Mouse (Mus musculus) CH12.LX (cell line): ENCODE measurements around the gene Ncoa4.

ENCODE experiments used
- CTCF ChIP-seq, 2 experiments: IDR thresholded peaks in 1 of 2; conservative IDR thresholded peaks in 1 of 2; 2 replicates each; pipeline ENCODE4 v1.5.1; 2011 to 2012; ENCODE audit warnings: low read depth in 2 of 2, low read length in 2 of 2, improper control_type of control experiment in 1 of 2, inconsistent platforms in 1 of 2, mild to moderate bottlenecking in 1 of 2, moderate library complexity in 1 of 2
- ELF1 ChIP-seq: IDR thresholded peaks from 2 replicates; pipeline ENCODE4 v1.6.1; 2014; ENCODE audit warnings: low read depth, mild to moderate bottlenecking, inconsistent platforms, low read length, improper control_type of control experiment
- GABPA ChIP-seq: IDR thresholded peaks from 2 replicates; pipeline ENCODE4 v1.6.1; 2012; ENCODE audit warnings: low read depth, low read length, improper control_type of control experiment, inconsistent platforms; ENCODE audit not compliant: insufficient replicate concordance
- NELFE ChIP-seq: IDR thresholded peaks from 2 replicates; pipeline ENCODE4 v1.6.1; 2011; ENCODE audit warnings: low read depth, low read length, improper control_type of control experiment
- POLR2A ChIP-seq: IDR thresholded peaks from 2 replicates; pipeline ENCODE4 v1.6.1; 2011; ENCODE audit warnings: low read depth, mild to moderate bottlenecking, improper control_type of control experiment, low read length

GRCm38 (mm10) chr14:32120940-32121919 is 38.4 kb upstream of the Ncoa4 start:
- TF ChIP-seq POLR2A, result no peak
- TF ChIP-seq NELFE, result no peak
- no peak for TF ChIP-seq GABPA
- TF ChIP-seq ELF1, result no peak
- no peak for TF ChIP-seq CTCF (conservative IDR thresholded peaks at IDR 0.05 in 1 of 2, IDR thresholded peaks at IDR 0.05 in 1 of 2; ENCODE audit: low read depth in 2 of 2, low read length in 2 of 2)
